Mouse (Mus musculus): ENCODE measurements around the gene 0610010K14Rik.

- TF ChIP-seq CTCF (IDR thresholded peaks at IDR 0.05; ENCODE audit: insufficient read depth, low read length), result no peak
- no peak for TF ChIP-seq POLR2A (IDR thresholded peaks at IDR 0.05; ENCODE audit: borderline replicate concordance, extremely low read depth, low read depth, low read length)
Measured at GRCm38 (mm10) chr11:70214856-70215209, 22.9 kb downstream of the 0610010K14Rik start.
